Mouse (Mus musculus) natural killer cell, adult 2 months (primary cell): ENCODE results near the gene Hus1.
A peak's percentile ranks its signal among the peaks of the same experiment; 100 is the strongest.

Experiments
- DNase-seq, 2 experiments: peaks; one replicate each; pipeline ENCODE4 v3.0.0; 2022; ENCODE audit warnings: low spot score in 2 of 2

The Hus1 gene

GRCm38 (mm10) chr11:9010853-9011339 lies at the start of gene Hus1:
TSS of gene Hus1 (minus strand) at chr11:9011191.
- peak; percentile 68 to 77 for DNase-seq

- no peak for DNase-seq
Observed at GRCm38 (mm10) chr11:9060484-9060883, 49.5 kb upstream of the Hus1 start.

- no peak for DNase-seq
Observed at GRCm38 (mm10) chr11:9060029-9060428, 49.0 kb upstream of the Hus1 start.

GRCm38 (mm10) chr11:9057711-9058110 lies 46.7 kb upstream of the Hus1 start:
- no peak for DNase-seq

GRCm38 (mm10) chr11:9056937-9057336 lies 45.9 kb upstream of the Hus1 start:
- DNase-seq = no peak

GRCm38 (mm10) chr11:9051895-9052294 lies 40.9 kb upstream of the Hus1 start:
- DNase-seq = no peak

- DNase-seq = no peak
Observed at GRCm38 (mm10) chr11:9050241-9050640, 39.2 kb upstream of the Hus1 start.

- DNase-seq = no peak
Observed at GRCm38 (mm10) chr11:9048703-9049060, 37.7 kb upstream of the Hus1 start, which contains the start of gene Sun3. TSS of gene Sun3 (minus strand) at chr11:9048991.

- peak; percentile 19 to 34 for DNase-seq
Observed at GRCm38 (mm10) chr11:9048011-9048702, 37.2 kb upstream of the Hus1 start, which contains the start of gene Gm11992. TSS of gene Gm11992 (plus strand) at chr11:9048594.

- no peak for DNase-seq
Observed at GRCm38 (mm10) chr11:9047044-9047443, 36.1 kb upstream of the Hus1 start.

- DNase-seq = no peak
Observed at GRCm38 (mm10) chr11:9046546-9046945, 35.6 kb upstream of the Hus1 start.

- DNase-seq = no peak
Observed at GRCm38 (mm10) chr11:9031530-9031929, 20.5 kb upstream of the Hus1 start.

GRCm38 (mm10) chr11:9025211-9025610 lies 14.2 kb upstream of the Hus1 start:
- no peak for DNase-seq

GRCm38 (mm10) chr11:9024782-9025181 lies 13.8 kb upstream of the Hus1 start:
- DNase-seq = no peak

- DNase-seq = no peak
Observed at GRCm38 (mm10) chr11:9020207-9020606, 9.2 kb upstream of the Hus1 start.

- no peak for DNase-seq
Observed at GRCm38 (mm10) chr11:9018491-9019267, 7.7 kb upstream of the Hus1 start.

- DNase-seq = no peak
Observed at GRCm38 (mm10) chr11:9014740-9015139, 3.7 kb upstream of the Hus1 start.

- DNase-seq = no peak
Observed at GRCm38 (mm10) chr11:9011348-9011747, 357 bp upstream of the Hus1 start.

- no peak for DNase-seq
Observed at GRCm38 (mm10) chr11:9010416-9010815, 575 bp downstream of the Hus1 start.

- no peak for DNase-seq
Observed at GRCm38 (mm10) chr11:9008761-9009160, 2.2 kb downstream of the Hus1 start.

GRCm38 (mm10) chr11:8988084-8988483 lies 22.9 kb downstream of the Hus1 start:
- no peak for DNase-seq

- no peak for DNase-seq
Observed at GRCm38 (mm10) chr11:8986058-8986457, 24.9 kb downstream of the Hus1 start.
